Mouse (Mus musculus) layer of hippocampus, adult 11-12 months (tissue): ENCODE results near the gene Gm10197.

ENCODE experiments used
- DNase-seq: peaks from one replicate; pipeline ENCODE4 v3.0.0; 2022; ENCODE audit warnings: low spot score

Gm10197 gene

GRCm38 (mm10) chr19:53355065-53355464 is 16.5 kb downstream of the Gm10197 start:
- DNase-seq: no peak

DNA sequence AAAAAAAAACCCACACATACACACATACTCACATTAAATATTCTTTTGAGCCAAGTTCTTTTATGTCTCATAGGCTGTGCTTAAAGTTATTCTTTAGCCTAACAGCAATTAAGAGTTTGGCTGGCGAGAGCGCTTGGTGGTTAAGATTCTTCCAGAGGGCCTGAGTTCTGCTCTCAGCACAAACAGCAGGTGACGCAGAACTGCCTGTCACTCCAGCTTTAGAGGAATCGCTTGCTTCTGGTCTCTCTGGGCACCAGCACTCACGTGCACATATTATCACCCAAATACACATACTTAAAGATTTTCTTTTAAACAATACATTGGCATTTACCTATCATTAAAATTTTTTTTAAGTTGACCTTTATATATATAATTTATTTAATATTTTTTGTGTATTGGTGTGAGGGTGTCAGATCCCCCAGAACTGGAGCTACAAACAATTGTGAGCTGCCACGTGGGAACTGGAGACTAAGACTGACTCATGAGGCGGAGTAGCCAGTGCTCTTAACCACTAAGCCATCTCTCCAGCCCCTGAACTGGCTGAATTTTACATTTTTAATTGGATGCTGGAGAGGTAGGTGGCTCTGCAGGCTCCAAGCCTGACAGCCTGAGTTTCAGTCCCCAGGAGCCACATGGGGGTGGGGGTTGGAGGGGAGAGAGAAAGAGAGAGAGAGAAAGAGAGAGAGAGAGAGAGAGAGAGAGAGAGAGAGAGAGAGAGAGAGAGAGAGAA is 17.1 kb downstream of the Gm10197 start:
- DNase-seq: no peak

DNA sequence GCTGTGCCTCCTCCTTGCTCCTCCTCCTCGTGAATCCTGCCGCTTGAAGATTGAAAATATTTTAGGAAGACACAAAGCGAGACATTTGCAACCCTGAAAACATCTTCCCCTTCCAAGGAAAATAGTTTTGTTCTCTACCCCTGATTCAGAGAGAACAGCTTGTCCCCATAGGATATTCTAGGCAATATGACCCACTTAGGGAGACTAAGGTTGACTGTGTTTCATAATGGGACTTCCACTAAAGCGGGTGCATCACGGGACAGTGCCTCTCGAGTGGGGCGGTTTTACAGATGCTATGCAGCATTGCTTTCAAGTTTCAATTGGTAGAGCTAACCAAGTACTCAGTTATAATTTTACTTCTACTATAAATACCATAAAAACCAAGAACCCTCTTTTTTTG is 17.7 kb downstream of the Gm10197 start:
- no peak for DNase-seq

DNA sequence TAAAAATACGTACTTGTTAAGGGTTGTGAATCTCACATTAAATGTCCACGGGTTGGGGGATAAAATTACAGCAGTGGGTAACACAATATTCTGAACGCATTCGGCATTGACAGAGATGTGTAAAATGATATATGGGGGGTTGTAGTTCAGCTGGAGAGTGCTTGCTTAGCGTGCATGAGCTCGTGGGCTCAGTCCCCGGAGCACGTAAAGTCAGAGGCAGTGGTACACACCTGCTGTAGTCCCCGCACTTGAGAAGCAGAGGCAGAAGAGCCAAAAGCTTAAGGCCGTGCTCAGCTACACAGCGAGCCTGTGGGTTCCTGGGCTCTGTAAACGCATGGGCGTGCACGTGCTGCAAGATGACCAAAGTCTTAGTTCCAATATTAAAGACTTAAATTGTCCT is 25.8 kb downstream of the Gm10197 start:
- no peak for DNase-seq

- no peak for DNase-seq
Observed at GRCm38 (mm10) chr19:53344062-53344461, 27.5 kb downstream of the Gm10197 start.

DNA sequence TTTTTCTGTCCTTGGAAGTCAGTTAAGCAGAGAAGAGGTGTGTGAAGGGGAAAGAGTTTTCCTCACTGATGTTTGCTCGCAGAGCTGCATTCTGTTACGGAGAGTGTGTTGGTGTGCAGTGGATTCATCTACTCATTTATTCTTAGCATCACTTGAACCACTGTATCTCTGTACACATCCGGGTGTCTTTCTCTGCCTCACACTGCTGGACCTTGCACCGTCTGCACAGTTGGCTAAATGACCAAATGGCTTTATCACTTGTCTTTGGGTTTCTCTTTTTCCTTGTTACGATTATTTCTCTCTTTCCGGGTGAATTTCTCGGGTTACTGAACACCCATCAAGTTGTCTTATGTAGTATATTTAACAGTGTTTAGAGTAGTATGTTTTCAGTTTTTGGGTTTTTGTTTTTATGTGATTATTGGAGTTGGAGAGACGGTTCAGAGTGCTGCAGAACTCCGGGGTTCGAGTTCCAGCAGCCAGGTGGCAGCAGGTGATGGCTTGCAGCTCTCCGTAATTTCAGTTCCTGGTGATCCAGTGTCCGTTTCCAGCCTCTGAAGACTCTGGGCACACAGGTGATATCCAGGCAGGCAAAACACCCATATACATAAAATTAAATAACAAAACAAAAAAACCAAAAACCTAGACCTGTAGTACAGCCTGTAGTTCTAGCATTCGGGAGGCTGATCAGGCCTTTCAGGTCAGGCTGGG is 28.2 kb downstream of the Gm10197 start:
- DNase-seq: no peak

GRCm38 (mm10) chr19:53340423-53340822 is 31.1 kb downstream of the Gm10197 start:
- no peak for DNase-seq

- no peak for DNase-seq
Observed at GRCm38 (mm10) chr19:53335241-53335640, 36.3 kb downstream of the Gm10197 start.

DNA sequence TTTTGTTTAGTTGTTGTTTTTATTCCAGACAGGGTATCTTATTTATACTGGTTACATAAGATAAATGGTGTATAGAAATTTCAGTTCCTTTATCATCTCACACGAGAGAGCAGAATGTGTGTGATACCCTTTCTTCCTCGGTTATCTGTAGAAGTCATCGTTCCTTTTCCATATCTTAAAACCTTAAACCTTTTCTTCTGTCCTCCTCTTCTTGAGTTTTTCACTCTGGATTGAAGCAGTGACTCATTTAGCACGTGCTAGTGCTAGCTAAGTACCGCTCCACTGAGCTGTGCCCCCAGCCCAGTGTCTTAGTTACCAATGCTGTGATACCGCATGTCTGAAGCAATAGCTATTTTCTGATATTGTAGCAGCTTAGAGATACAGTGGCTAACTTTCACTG is 37.8 kb downstream of the Gm10197 start:
- no peak for DNase-seq

GRCm38 (mm10) chr19:53331882-53332500 is 39.6 kb downstream of the Gm10197 start:
- DNase-seq: no peak

DNA sequence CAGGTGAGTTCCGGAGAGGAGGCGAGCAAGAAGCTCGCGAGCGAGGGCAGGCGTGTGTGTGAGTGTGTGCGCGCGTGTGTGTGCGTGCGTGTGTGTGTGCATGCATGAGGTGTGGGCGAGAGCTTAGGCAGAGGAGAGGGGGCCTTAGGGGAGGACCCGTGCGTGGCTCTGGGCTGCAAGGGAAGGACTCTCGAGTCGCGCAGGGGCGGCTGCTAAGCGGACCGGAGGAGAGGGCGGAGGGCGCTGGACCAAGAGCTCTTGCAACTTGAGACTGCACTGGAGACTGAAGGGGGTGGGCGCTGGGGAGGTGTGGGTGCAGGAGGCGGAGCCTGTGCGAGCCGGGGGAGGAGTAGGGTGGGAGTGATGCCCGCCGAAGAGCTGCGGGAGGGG is 41.6 kb downstream of the Gm10197 start:
- DNase-seq: peak; percentile 76

DNA sequence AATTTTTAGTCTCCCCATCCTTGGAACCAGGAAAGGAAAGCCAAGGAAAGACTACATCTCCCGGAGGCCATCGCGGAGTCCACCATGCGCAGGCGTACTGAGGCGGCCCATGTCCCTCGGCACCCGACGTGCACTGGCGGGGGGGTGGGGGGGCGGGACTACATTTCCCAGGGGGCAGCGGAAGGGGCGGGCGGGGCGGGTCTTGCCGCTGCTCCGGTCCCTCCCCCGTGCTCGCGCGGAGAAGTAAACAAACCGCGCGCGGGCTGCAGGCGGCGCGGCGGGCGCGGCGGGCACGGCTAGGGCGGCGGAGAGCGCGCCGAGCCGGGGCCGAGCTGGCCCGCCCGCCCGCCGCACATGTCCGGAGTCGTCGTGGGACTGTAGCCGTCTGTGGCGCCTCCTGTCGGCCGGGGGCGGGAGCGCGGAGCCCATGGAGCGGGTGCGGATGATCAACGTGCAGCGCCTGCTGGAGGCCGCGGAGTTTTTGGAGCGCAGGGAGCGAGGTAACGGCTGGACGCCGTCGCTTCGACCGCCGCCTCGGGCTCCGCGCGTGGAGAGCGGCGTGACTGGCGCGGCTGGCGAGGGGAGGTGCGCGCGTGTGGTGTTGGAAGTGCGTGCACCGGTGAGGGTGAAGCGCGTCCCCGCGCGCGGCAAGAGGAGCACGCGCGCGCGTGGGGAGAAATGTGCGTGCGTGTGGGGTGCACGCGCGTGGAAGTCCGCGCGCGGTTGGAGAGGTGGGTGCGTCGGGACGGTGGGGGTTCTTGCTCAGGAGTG is 42.2 kb downstream of the Gm10197 start:
- DNase-seq: peak; percentile 93

DNA sequence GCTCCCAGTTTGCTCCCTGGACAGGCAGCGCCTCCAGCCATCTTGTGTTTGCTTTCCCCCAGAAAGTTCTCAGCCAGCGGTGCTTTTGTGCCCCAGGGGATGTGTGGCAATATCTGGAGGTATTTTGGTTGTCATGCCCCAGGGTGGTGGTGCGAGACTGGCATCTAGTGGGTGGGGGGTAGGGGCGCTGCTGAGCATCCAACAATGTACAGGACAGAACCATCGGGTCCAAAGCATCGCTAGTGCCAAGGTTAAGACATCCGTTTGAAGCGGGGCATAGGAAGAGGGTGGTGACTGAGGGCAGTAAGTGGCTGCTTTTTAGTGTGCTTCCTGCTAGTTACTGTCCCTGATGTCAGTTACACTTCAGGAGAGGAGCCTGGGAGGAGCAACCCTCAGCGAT is 43.5 kb downstream of the Gm10197 start:
- no peak for DNase-seq

GRCm38 (mm10) chr19:53325578-53326295 is 45.8 kb downstream of the Gm10197 start:
- peak; percentile 80 for DNase-seq

DNA sequence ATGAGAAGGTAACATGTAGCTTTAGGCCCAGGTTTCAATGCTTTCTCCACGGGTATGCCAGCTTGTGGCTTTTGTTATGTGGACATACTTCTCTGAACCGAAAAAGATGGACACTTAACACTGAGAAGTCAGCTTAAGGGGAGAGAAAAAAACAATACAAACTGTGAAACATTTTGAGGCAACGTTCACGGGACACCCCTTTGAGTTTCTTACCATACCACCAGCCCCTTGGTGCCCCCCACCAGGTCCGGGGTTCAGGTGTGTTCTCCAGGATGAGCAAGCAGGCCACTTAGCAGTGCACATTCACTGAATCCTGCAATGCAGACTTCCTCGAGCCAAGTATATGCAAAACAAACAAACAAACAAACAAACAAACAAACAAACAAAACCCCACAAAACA is 46.7 kb downstream of the Gm10197 start:
- no peak for DNase-seq

DNA sequence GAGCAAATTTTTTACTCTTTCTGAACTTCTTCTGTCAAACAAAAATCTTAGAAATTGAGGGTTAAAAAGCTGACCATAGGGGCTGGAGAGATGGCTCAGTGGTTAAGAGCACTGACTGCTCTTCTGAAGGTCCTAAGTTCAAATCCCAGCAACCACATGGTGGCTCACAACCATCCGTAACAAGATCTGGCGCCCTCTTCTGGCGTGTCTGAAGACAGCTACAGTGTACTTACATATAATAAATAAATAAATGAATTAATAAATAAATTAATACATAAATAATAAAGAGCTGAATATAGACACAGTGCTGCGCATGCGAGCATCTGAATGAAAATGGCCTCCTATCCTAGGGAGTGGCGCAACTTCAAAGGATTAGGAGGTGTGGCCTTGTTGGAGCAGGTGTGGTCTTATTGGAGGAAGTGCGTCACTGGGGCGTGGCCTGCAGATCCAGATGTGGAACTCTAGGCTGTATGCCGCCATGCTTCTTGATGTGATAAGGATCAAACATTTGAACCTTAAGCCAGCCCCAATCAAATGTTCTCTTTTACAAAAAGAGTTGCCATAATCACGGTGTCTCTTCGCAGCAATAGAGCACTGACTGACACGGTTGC is 49.0 kb downstream of the Gm10197 start:
- no peak for DNase-seq
